Mouse (Mus musculus): Measurements from ENCODE around the gene Il2ra.

Il2ra gene

GRCm38 (mm10) chr2:11653330-11653729, 10.7 kb downstream of the Il2ra start:
- no peak for ATAC-seq (ENCODE audit: low TSS enrichment)

GRCm38 (mm10) chr2:11653780-11654179, 11.2 kb downstream of the Il2ra start:
- ATAC-seq (ENCODE audit: low TSS enrichment): no peak

DNA sequence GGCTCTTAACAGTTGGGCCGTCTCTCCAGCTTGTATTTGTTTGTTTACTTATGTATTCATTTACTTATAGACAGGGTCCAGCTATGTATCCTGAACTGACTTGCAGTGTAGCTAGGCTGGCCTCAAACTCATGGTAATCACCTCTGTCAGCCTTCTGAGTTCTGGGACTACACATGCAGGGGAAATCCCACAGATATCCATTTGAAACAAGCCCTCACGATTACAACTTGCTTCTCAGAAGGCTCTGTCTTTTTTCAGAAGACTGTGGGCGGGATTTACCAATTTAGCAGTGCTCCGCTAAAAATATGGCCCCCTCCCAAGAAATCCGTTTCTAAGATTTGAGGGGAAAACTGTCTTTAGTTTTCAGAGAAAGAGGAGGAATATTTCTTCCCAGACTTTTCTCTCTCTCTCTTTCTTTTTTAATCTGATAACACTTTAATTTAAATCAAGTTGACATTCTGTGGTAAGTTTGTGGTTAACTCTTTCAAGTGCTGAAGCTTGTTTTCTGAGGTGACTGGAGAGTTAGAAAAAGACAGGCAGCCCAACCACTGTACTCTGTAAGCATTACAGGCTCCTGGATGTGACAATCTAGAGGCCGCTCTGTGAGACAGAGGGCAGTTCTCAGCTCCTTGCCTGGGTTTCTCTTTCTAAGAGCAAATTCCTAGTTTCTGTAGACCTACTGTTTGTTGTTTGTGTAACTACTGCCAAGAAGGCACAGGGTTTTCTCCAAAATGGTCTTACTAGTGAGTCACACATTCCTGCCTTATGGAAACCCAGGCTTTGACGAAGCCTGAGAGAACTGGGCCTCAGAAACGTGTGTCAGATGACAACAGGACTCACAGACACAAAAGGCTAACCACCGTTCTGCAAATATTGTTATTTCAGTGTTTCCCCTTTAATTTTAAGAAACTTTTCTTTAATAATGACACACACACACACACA, 12.7 kb downstream of the Il2ra start:
- ATAC-seq (ENCODE audit: low TSS enrichment): peak; percentile 88

GRCm38 (mm10) chr2:11657581-11657980, 15.0 kb downstream of the Il2ra start:
- no peak for ATAC-seq (ENCODE audit: low TSS enrichment)

- ATAC-seq (ENCODE audit: low TSS enrichment): peak; percentile 32
Observed at GRCm38 (mm10) chr2:11659263-11659662, 16.7 kb downstream of the Il2ra start.

- ATAC-seq (ENCODE audit: low TSS enrichment): no peak
Observed at GRCm38 (mm10) chr2:11662143-11662906, 19.7 kb downstream of the Il2ra start.

DNA sequence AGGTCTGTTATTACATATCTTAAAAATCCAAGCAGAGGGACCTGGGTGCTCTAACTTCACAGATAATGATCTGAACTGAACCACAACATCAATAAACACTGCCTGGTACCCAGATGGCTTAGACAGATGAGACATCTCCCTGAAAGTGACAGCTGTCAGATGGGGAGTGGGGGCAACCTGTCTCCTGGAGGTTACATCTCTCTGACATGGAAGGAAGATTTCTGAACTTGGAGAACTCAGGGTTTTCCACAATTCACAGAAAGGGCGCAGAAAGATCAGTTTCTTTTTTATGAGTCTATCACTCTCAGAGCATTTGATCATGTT, 20.3 kb downstream of the Il2ra start:
- no peak for ATAC-seq (ENCODE audit: low TSS enrichment)

GRCm38 (mm10) chr2:11663961-11664360, 21.4 kb downstream of the Il2ra start:
- ATAC-seq (ENCODE audit: low TSS enrichment): peak; percentile 99

- ATAC-seq (ENCODE audit: low TSS enrichment): peak; percentile 68
Observed at GRCm38 (mm10) chr2:11664367-11664766, 21.8 kb downstream of the Il2ra start.

- no peak for ATAC-seq (ENCODE audit: low TSS enrichment)
Observed at GRCm38 (mm10) chr2:11664806-11665205, 22.2 kb downstream of the Il2ra start.

DNA sequence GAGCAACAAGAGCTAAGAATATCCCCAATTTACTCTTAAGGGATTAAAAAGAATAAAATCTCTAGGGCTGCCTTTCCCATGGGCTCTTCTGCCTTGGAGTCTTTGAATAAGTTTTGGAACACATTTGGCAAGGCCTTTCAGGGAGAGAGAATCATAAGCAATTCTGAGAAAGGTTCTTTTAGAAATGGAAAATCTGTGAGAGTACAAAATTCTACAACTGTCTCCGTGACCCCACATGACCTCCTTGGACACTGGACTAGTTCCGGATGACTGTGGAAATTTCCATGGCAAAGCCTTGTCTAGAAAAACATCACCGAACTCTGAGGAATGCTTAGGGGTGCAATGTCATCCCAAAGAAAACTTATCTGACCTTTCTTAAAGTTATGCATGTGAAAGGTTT, 22.7 kb downstream of the Il2ra start:
- no peak for ATAC-seq (ENCODE audit: low TSS enrichment)

GRCm38 (mm10) chr2:11672144-11672543, 29.5 kb downstream of the Il2ra start:
- no peak for ATAC-seq (ENCODE audit: low TSS enrichment)

GRCm38 (mm10) chr2:11679626-11680025, 37.0 kb downstream of the Il2ra start:
- ATAC-seq (ENCODE audit: low TSS enrichment): no peak

DNA sequence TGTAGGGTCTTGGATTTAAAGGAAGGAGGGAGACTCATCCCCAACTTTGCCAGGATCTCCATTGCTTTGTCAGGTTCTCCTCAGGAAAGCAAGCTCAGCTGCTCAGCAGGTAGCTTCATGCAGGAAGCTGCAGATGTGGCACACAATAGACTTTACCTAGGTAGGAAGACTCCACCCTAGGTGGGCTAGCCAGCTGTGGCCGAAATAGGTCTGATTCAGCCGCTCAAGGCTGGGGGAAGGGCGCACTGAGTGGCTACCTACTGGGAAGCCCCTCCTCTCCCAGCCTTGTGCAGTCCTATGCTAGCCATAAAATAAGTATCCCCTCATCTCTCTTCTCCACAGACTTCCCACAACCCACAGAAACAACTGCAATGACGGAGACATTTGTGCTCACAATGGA, 40.1 kb downstream of the Il2ra start:
- ATAC-seq (ENCODE audit: low TSS enrichment): no peak

GRCm38 (mm10) chr2:11686512-11686911, 43.9 kb downstream of the Il2ra start:
- no peak for ATAC-seq (ENCODE audit: low TSS enrichment)

DNA sequence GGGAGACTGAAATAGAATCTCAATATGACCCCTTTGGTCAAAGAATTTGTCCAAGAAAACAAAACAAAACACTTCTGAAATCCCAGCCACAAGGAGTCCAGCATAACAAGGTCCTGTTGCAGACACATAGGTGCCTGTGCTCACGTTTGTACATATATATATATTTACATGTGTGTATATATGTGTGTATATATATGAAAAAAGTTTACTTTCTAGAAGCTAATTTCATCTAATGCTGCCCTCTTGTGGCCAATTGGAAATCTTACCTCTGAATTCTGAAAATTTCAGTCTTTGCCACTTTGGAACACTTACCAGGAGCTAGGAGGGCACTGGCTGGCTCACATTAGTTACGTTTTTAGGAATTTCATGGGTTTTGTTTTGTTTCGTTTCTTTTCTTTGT, 44.8 kb downstream of the Il2ra start:
- ATAC-seq (ENCODE audit: low TSS enrichment): no peak

DNA sequence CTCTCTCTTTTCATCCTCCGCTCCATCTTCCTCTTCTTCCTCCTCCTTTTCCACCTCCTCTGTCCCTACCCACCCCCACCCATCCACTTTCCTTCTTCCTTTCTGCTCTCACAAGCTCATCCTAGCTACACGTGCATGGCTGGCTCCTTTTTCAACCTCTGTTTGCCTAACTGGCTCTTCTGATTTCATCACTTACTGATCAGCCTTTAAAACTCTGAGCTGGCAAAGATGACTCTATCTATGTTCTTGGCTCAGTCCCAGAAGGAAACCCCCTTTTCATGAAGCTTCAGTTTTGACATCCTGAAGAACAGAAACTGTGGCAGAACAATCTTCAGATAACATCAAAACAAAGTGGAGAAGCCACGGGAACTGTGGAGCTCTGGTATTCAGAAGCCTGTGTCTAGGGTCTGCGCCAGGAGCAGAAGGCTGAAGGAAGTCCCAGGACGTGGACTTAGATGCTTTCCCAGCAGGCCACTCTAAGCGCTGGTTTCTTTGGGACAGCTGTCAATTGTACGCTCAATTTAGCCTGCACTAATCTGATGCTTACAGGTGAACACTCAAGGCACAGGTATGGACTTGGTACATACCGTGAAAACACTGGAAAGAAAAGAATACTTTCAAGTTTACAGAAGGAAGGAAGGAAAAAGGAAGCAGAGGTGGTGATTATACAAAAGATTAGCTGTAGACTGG, 47.7 kb downstream of the Il2ra start:
- no peak for ATAC-seq (ENCODE audit: low TSS enrichment)

- ATAC-seq (ENCODE audit: low TSS enrichment): no peak
Observed at GRCm38 (mm10) chr2:11693352-11693751, 50.7 kb downstream of the Il2ra start.

DNA sequence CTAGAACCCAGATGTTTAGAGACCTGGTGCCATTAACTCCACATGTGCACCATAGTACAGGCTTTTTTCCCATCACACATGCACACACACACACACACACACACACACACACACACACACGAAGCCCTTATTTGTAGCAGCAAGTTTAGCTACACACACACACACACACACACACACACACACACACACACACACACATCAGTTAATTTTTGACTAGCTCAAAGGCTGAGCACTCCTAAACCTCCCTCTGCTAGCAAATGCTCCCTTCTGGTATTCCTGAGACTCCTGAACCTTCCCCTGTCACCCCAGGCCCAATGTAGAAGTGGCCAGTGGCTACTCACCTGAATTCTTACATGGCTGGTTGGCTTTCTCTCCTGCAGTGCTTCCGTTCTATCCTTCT, 51.5 kb downstream of the Il2ra start:
- no peak for ATAC-seq (ENCODE audit: low TSS enrichment)

- no peak for ATAC-seq (ENCODE audit: low TSS enrichment)
Observed at GRCm38 (mm10) chr2:11695867-11696266, 53.3 kb downstream of the Il2ra start.

GRCm38 (mm10) chr2:11698994-11699393, 56.4 kb downstream of the Il2ra start:
- ATAC-seq (ENCODE audit: low TSS enrichment): no peak

DNA sequence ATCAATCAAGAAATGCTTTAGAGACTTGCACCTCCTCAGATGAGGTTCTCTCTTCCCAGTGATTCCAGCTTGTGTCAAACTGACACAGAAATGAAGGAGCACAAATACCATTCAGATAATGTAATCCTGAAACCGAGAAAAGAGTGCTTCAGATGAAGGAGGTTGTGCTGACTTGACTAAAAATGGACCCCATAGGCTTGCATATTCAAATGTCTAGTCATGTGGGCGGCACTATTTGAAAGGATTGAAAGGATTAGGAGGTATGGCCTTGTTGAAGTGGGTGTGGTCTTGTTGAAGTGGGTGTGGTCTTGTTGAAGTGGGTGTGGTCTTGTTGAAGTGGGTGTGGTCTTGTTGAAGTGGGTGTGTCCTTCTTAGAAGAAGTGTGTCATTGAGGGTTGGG, 57.3 kb downstream of the Il2ra start:
- no peak for ATAC-seq (ENCODE audit: low TSS enrichment)
